Mouse (Mus musculus) forebrain, embryonic 11.5 days (tissue): ENCODE data around the gene Cdh23. TPM values are rescaled to one million over a fixed set of nuclear protein-coding genes. Genes with fewer than 3 reads are reported as not detected.

Experiments
- ATAC-seq: fragments of 200-750 bp; cut with Nextera tagmentation; replicated peaks from 2 replicates; pipeline ENCODE4 v1.8.0; 2017; ENCODE audit warnings: moderate TSS enrichment; ENCODE audit not compliant: low FRiP score
- DNase-seq: peaks from one replicate; pipeline ENCODE4 v3.0.0-alpha.2; 2017; ENCODE audit warnings: low spot score
- H3K27ac ChIP-seq: fragments of 300-500 bp; sonication (generic); 2 replicates; pipeline ENCODE4 v1.5.1; 2014; ENCODE audit warnings: low read depth, low read length
- H3K27me3 ChIP-seq: fragments of 300-500 bp; sonication (generic); 2 replicates; pipeline ENCODE4 v1.6.1; 2014; ENCODE audit warnings: mild to moderate bottlenecking, low read length, mixed read lengths; ENCODE audit not compliant: control insufficient read depth, insufficient read depth
- H3K36me3 ChIP-seq: fragments of 300-500 bp; sonication (generic); 2 replicates; pipeline ENCODE4 v1.6.1; 2014; ENCODE audit warnings: mild to moderate bottlenecking, low read length, moderate library complexity, mixed read lengths; ENCODE audit not compliant: control insufficient read depth, insufficient read depth
- H3K4me1 ChIP-seq: fragments of 300-500 bp; sonication (generic); replicated peaks from 2 replicates; pipeline ENCODE4 v1.6.1; 2014; ENCODE audit warnings: low read length, mixed read lengths; ENCODE audit not compliant: control insufficient read depth, insufficient read depth
- H3K4me2 ChIP-seq: fragments of 300-500 bp; sonication (generic); 2 replicates; pipeline ENCODE4 v1.6.1; 2014; ENCODE audit warnings: low read depth, mild to moderate bottlenecking, low read length, moderate library complexity, mixed read lengths; ENCODE audit not compliant: severe bottlenecking
- H3K4me3 ChIP-seq: fragments of 300-500 bp; sonication (generic); 2 replicates; pipeline ENCODE4 v1.5.1; 2014; ENCODE audit warnings: low read depth, low read length
- H3K9ac ChIP-seq: fragments of 300-500 bp; sonication (generic); 2 replicates; pipeline ENCODE4 v1.6.1; 2014; ENCODE audit warnings: low read length
- H3K9me3 ChIP-seq: fragments of 300-500 bp; sonication (generic); 2 replicates; pipeline ENCODE4 v1.6.1; 2016; ENCODE audit warnings: low read length, mixed read lengths; ENCODE audit not compliant: control insufficient read depth
- WGBS: fragments of 180-500 bp; shearing (Covaris S2); extraction: QIAGEN DNeasy Blood & Tissue Kit; methylation state at CpG from one replicate; pipeline ENCODE4 v1.1.7; 2014; 5-methylcytosine and 5-hydroxymethylcytosine counted together
- polyA plus RNA-seq: library from polyadenylated mRNA; unstranded; fragments of >200 nt; fragmentation: Nextera tagmentation; extraction: Ambion mirVana; gene quantifications from 2 replicates; pipeline ENCODE4 v1.2.1, GENCODE M21; 2014

Gene Cdh23
- polyA plus RNA-seq, 1 experiment from 2014 or later, result 0.36 TPM

GRCm38 (mm10) chr10:60536098-60536811 lies 160.0 kb downstream of the Cdh23 start:
- H3K27me3 ChIP-seq, result no peaks in the 10 kb centered on the region
- H3K4me1 ChIP-seq, result no peaks in the 10 kb centered on the region; the same call in 1 of the 2 replicates
- DNase-seq (peak; percentile 69), ATAC-seq (peak; percentile 55; the same call in 1 of the 2 replicates)
- H3K4me2 ChIP-seq, result peak overlapping the region; percentile 24; the same call in 1 of the 2 replicates
- H3K27ac ChIP-seq, result no peak overlapping the region
- no peaks in the 10 kb centered on the region for H3K9me3 ChIP-seq
- no peak overlapping the region for H3K9ac ChIP-seq
- WGBS, result 20% methylated on average over 13 of the region's 14 CpGs
- H3K36me3 ChIP-seq, result no peaks in the 10 kb centered on the region
- H3K4me3 ChIP-seq, result no peak overlapping the region

GRCm38 (mm10) chr10:60532502-60532901 lies 163.8 kb downstream of the Cdh23 start:
- H3K27ac ChIP-seq, result no peak overlapping the region
- H3K4me2 ChIP-seq, result no peak overlapping the region
- no peak for DNase-seq
- no peak for ATAC-seq
- no peak overlapping the region for H3K4me3 ChIP-seq
- no peaks in the 10 kb centered on the region; the same call in 1 of the 2 replicates for H3K4me1 ChIP-seq
- H3K9ac ChIP-seq, result no peak overlapping the region
- no peaks in the 10 kb centered on the region for H3K36me3 ChIP-seq
- H3K9me3 ChIP-seq, result no peaks in the 10 kb centered on the region
- WGBS, result 78% methylated on average over 4 of the region's 4 CpGs
- H3K27me3 ChIP-seq, result no peaks in the 10 kb centered on the region

GRCm38 (mm10) chr10:60531349-60531748 lies 164.9 kb downstream of the Cdh23 start:
- ATAC-seq (peak; percentile 44), DNase-seq (peak; percentile 61)
- Histone ChIP-seq H3K4me2 (no peak overlapping the region), H3K36me3 (no peaks in the 10 kb centered on the region), H3K27me3 (no peaks in the 10 kb centered on the region), H3K27ac (no peak overlapping the region), H3K9ac (no peak overlapping the region), H3K4me3 (no peak overlapping the region), H3K9me3 (no peaks in the 10 kb centered on the region), H3K4me1 (no peaks in the 10 kb centered on the region)
- WGBS, result 10% methylated on average over 2 of the region's 2 CpGs

- 80% methylated on average over 10 of the region's 10 CpGs for WGBS
- Histone ChIP-seq H3K4me3 (no peak overlapping the region), H3K27me3 (no peaks in the 10 kb centered on the region), H3K36me3 (no peaks in the 10 kb centered on the region), H3K4me1 (no peaks in the 10 kb centered on the region), H3K27ac (no peak overlapping the region), H3K9me3 (no peaks in the 10 kb centered on the region), H3K4me2 (no peak overlapping the region), H3K9ac (no peak overlapping the region)
- ATAC-seq (no peak), DNase-seq (no peak)
These were observed 165.7 kb downstream of the Cdh23 start for GRCm38 (mm10) chr10:60530633-60531032.

DNA sequence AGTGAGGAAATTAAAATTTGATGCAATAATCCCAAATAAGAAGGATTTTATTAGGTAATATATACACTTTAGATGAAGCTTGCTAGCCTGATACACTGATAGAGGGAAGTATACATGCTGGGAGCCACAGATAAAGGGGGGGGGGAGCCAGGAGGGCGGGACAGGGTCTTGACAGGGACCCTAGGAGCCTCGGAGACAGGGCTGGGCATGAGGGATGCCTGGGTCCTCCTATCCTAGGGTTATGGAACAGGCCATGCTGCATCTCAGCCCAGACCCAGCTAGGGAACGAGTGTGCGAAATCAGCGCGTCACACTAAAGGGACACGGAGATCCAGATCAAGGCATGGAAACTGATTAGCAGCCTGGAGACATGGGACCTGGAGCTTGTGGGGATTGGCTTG lies 168.3 kb downstream of the Cdh23 start:
- Histone ChIP-seq H3K36me3 (no peaks in the 10 kb centered on the region), H3K27me3 (no peaks in the 10 kb centered on the region), H3K4me3 (no peak overlapping the region), H3K4me2 (no peak overlapping the region), H3K27ac (no peak overlapping the region), H3K4me1 (no peaks in the 10 kb centered on the region), H3K9ac (no peak overlapping the region), H3K9me3 (no peaks in the 10 kb centered on the region)
- ATAC-seq (no peak), DNase-seq (no peak)
- 82% methylated on average over 7 of the region's 7 CpGs for WGBS

GRCm38 (mm10) chr10:60525081-60525480 lies 171.2 kb downstream of the Cdh23 start:
- 83% methylated on average over 8 of the region's 8 CpGs for WGBS
- Histone ChIP-seq H3K4me1 (no peaks in the 10 kb centered on the region), H3K36me3 (no peaks in the 10 kb centered on the region), H3K27ac (no peak overlapping the region), H3K4me2 (no peak overlapping the region), H3K9me3 (no peaks in the 10 kb centered on the region), H3K9ac (no peak overlapping the region), H3K4me3 (no peak overlapping the region), H3K27me3 (no peaks in the 10 kb centered on the region)
- ATAC-seq (no peak), DNase-seq (no peak)

DNA sequence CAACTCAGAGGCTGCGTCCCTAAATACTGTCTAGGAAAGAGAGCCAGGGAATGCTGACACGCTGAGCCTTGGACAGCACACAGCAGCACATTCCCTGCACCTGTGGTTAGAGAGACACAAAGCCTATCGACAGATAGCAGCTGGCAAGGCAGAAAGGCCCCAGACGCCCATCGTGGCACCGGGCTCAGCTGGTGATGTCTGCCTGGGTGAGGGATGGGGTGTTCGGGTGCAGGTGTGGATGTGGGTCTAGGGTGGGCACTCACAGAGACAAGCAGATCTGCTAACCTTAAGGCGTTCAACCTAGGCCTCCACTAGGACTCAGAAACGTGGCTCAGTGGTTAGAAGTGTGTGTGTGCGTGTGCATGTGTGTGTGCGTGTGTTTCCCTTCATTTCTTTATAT lies 180.0 kb downstream of the Cdh23 start:
- Histone ChIP-seq H3K4me1 (no peaks in the 10 kb centered on the region), H3K27me3 (no peaks in the 10 kb centered on the region), H3K9me3 (no peaks in the 10 kb centered on the region), H3K4me3 (no peak overlapping the region), H3K9ac (no peak overlapping the region), H3K4me2 (no peak overlapping the region), H3K36me3 (no peaks in the 10 kb centered on the region), H3K27ac (no peak overlapping the region)
- 86% methylated on average over 11 of the region's 11 CpGs for WGBS
- no peak for ATAC-seq
- DNase-seq, result no peak

DNA sequence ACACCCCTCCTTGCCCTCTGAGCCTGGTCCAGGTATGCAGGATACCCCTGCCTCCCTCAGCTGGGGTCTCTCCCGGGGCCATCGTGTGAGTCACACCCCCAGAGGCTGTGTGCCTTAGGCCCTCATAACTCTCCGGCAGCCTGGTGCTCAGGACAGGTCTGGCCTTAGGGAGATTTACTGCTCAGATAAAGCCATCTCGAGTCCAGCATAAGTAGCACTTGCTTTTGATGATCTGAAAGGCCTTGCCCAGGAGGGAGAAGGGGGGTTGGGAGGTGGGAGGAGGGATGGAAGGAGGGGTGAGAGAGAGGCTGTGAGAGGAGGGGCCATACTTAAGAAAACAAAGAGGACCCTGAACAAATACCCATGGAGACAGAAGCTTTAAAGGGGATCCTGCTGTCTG lies 197.8 kb downstream of the Cdh23 start:
- H3K4me2 ChIP-seq, result no peak overlapping the region
- no peaks in the 10 kb centered on the region for H3K36me3 ChIP-seq
- WGBS, result 20% methylated on average over 4 of the region's 4 CpGs
- no peak overlapping the region for H3K27ac ChIP-seq
- no peak overlapping the region for H3K4me3 ChIP-seq
- H3K27me3 ChIP-seq, result no peaks in the 10 kb centered on the region
- H3K9ac ChIP-seq, result no peak overlapping the region
- no peak for DNase-seq
- ATAC-seq, result no peak
- H3K4me1 ChIP-seq, result no peaks in the 10 kb centered on the region; the same call in 1 of the 2 replicates
- no peaks in the 10 kb centered on the region for H3K9me3 ChIP-seq

- no peaks in the 10 kb centered on the region for H3K9me3 ChIP-seq
- no peak overlapping the region for H3K4me2 ChIP-seq
- H3K27me3 ChIP-seq, result no peaks in the 10 kb centered on the region
- no peaks in the 10 kb centered on the region; the same call in 1 of the 2 replicates for H3K4me1 ChIP-seq
- no peak overlapping the region for H3K9ac ChIP-seq
- ATAC-seq (no peak), DNase-seq (no peak)
- 14% methylated on average over 6 of the region's 6 CpGs for WGBS
- no peak overlapping the region for H3K4me3 ChIP-seq
- no peaks in the 10 kb centered on the region for H3K36me3 ChIP-seq
- H3K27ac ChIP-seq, result no peak overlapping the region
These were observed 201.2 kb downstream of the Cdh23 start for GRCm38 (mm10) chr10:60495070-60495469.
